Mouse (Mus musculus) activated CD4-positive, CD25-positive, alpha-beta regulatory T cell, adult 9 weeks (primary cell): ENCODE data around the gene Adam12. TPM values are rescaled to one million over a fixed set of nuclear protein-coding genes. Genes with fewer than 3 reads are reported as not detected.

Experiments used
- polyA plus RNA-seq: library from polyadenylated mRNA; unstranded; fragments of 100-300 nt; shearing (Covaris generic); gene quantifications from one replicate; pipeline ENCODE4 v1.2.1, GENCODE M21; 2017

Gene Adam12
- 2.8 TPM for polyA plus RNA-seq

GRCm38 (mm10) chr7:134231378-134232346 lies at the start of gene Adam12:
TSS of gene Adam12 (minus strand) at chr7:134232146.

Other genes with a start within 250 kb of the Adam12 start
- gene D7Ertd443e, start 153.5 kb upstream of the Adam12 start, polyA plus RNA-seq: not detected